Mouse (Mus musculus) Muller cell, postnatal 12 days (primary cell): ENCODE data around the gene Prx.

Experiments used
- DNase-seq: peaks from one replicate; pipeline ENCODE4 v3.0.0-alpha.2; 2015; ENCODE audit errors: inconsistent ontology term

Gene Prx

GRCm38 (mm10) chr7:27522967-27523366 lies 23.8 kb downstream of the Prx start, which contains the start of gene Hipk4:
Hipk4 (plus strand) TSS chr7:27523267.
- no peak for DNase-seq

- DNase-seq, result no peak
Observed at GRCm38 (mm10) chr7:27523805-27524204, 24.7 kb downstream of the Prx start.

- DNase-seq, result peak; percentile 65
Observed at GRCm38 (mm10) chr7:27526039-27526827, 27.1 kb downstream of the Prx start.

- DNase-seq, result no peak
Observed at GRCm38 (mm10) chr7:27529070-27529469, 29.9 kb downstream of the Prx start.

- DNase-seq, result no peak
Observed at GRCm38 (mm10) chr7:27530937-27531336, 31.8 kb downstream of the Prx start.

- DNase-seq, result no peak
Observed at GRCm38 (mm10) chr7:27531707-27532106, 32.6 kb downstream of the Prx start.

GRCm38 (mm10) chr7:27532480-27533050 lies 33.4 kb downstream of the Prx start:
- no peak for DNase-seq

- DNase-seq, result no peak
Observed at GRCm38 (mm10) chr7:27535386-27535785, 36.3 kb downstream of the Prx start.

- DNase-seq, result no peak
Observed at GRCm38 (mm10) chr7:27536618-27537017, 37.5 kb downstream of the Prx start.

- DNase-seq, result no peak
Observed at GRCm38 (mm10) chr7:27537998-27538397, 38.9 kb downstream of the Prx start.

- DNase-seq, result no peak
Observed at GRCm38 (mm10) chr7:27538797-27539196, 39.7 kb downstream of the Prx start.

- no peak for DNase-seq
Observed at GRCm38 (mm10) chr7:27540521-27540920, 41.4 kb downstream of the Prx start.

GRCm38 (mm10) chr7:27540935-27541334 lies 41.8 kb downstream of the Prx start:
- no peak for DNase-seq

- DNase-seq, result no peak
Observed at GRCm38 (mm10) chr7:27541431-27541830, 42.3 kb downstream of the Prx start.

GRCm38 (mm10) chr7:27541922-27542321 lies 42.8 kb downstream of the Prx start:
- DNase-seq, result no peak

- DNase-seq, result peak; percentile 79
Observed at GRCm38 (mm10) chr7:27542392-27543033, 43.4 kb downstream of the Prx start.

- DNase-seq, result peak; percentile 3
Observed at GRCm38 (mm10) chr7:27543065-27543464, 43.9 kb downstream of the Prx start.

GRCm38 (mm10) chr7:27543851-27544250 lies 44.7 kb downstream of the Prx start:
- no peak for DNase-seq

GRCm38 (mm10) chr7:27544675-27545370 lies 45.7 kb downstream of the Prx start:
- DNase-seq, result no peak

- no peak for DNase-seq
Observed at GRCm38 (mm10) chr7:27549597-27549996, 50.5 kb downstream of the Prx start.

- no peak for DNase-seq
Observed at GRCm38 (mm10) chr7:27552070-27552469, 52.9 kb downstream of the Prx start.

GRCm38 (mm10) chr7:27552931-27553513 lies 53.9 kb downstream of the Prx start, which contains the start of the genes Pld3 and 2310022A10Rik:
Pld3 (minus strand) TSS chr7:27553218.
2310022A10Rik (plus strand) TSS chr7:27553233.
- peak; percentile 96 for DNase-seq
